Mouse (Mus musculus): ENCODE results near the gene Kif13a. TPM values are rescaled to one million over a fixed set of nuclear protein-coding genes. Genes with fewer than 3 reads are reported as not detected.

The Kif13a gene
- polyA plus RNA-seq, 1 experiment, result 52.3 TPM

DNA sequence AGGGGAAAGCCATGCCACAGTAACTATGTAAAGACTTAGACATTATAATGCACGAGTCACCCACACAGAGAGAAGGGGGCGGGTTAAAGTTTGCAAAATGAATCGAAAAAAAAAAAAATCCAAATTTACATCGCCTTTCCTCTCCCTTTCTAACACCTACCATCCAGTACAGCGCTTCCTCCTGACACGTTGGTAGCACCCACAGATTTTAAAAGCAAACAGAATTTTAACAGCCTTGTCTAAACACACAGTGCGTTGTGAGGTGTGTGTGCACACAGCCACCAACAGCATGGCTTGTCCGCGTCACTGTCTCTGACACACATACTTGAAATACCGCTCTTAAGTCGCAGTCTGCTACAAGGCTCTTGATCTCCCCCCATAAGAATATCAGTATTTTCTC lies 94.3 kb downstream of the Kif13a start:
- Histone ChIP-seq H3K4me3 (replicated peaks; ENCODE audit: extremely low read depth, low read depth, low read length) (no peak overlapping the region), H3K4me1 (ENCODE audit: control insufficient read depth, insufficient read depth, low read length) (no peaks in the 10 kb centered on the region)
- WGBS, result 81% methylated on average over 11 of the region's 11 CpGs
- no peak for TF ChIP-seq POLR2A (IDR thresholded peaks at IDR 0.05; ENCODE audit: borderline replicate concordance, extremely low read depth, low read depth, low read length)
- DNase-seq, result no peak

- WGBS, result 90% methylated on average over 10 of the region's 10 CpGs
- no peak for TF ChIP-seq CTCF (IDR thresholded peaks at IDR 0.05; ENCODE audit: insufficient read depth, low read length)
- Histone ChIP-seq H3K4me1 (ENCODE audit: control insufficient read depth, insufficient read depth, low read length) (no peaks in the 10 kb centered on the region), H3K4me3 (replicated peaks; ENCODE audit: extremely low read depth, low read depth, low read length) (no peak overlapping the region)
- DNase-seq, result no peak
These were observed 94.9 kb downstream of the Kif13a start for GRCm38 (mm10) chr13:46834805-46835204.

DNA sequence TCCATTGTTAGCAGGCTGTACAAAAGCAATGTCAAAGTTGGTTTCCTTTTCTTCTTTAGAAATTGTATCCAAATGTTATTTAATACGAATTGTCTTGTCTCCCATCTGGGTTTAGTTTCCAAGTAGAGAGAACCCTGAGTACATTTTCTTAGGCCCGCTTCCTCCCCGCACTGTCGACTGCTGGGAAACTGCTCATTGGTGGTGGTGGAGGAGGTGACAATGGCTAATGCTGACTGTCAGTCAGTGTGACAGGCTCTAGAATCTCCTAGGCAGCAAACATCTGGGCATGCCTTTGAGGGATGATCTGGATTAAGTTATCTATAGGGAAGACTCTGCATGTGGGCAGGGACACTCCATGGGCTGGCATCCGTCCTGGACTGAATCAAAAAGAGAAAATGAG lies 96.1 kb downstream of the Kif13a start:
- DNase-seq, result no peak
- TF ChIP-seq CTCF (IDR thresholded peaks at IDR 0.05; ENCODE audit: insufficient read depth, low read length) (no peak), POLR2A (IDR thresholded peaks at IDR 0.05; ENCODE audit: borderline replicate concordance, extremely low read depth, low read depth, low read length) (no peak)
- Histone ChIP-seq H3K4me3 (replicated peaks; ENCODE audit: extremely low read depth, low read depth, low read length) (no peak overlapping the region), H3K4me1 (ENCODE audit: control insufficient read depth, insufficient read depth, low read length) (no peaks in the 10 kb centered on the region)
- 76% methylated on average over 5 of the region's 5 CpGs for WGBS

GRCm38 (mm10) chr13:46832956-46833355 lies 96.7 kb downstream of the Kif13a start:
- DNase-seq, result no peak
- Histone ChIP-seq H3K4me3 (replicated peaks; ENCODE audit: extremely low read depth, low read depth, low read length) (no peak overlapping the region), H3K4me1 (ENCODE audit: control insufficient read depth, insufficient read depth, low read length) (no peaks in the 10 kb centered on the region)
- TF ChIP-seq POLR2A (IDR thresholded peaks at IDR 0.05; ENCODE audit: borderline replicate concordance, extremely low read depth, low read depth, low read length) (no peak), CTCF (IDR thresholded peaks at IDR 0.05; ENCODE audit: insufficient read depth, low read length) (peak; percentile 34)
- 79% methylated on average over 3 of the region's 3 CpGs for WGBS

DNA sequence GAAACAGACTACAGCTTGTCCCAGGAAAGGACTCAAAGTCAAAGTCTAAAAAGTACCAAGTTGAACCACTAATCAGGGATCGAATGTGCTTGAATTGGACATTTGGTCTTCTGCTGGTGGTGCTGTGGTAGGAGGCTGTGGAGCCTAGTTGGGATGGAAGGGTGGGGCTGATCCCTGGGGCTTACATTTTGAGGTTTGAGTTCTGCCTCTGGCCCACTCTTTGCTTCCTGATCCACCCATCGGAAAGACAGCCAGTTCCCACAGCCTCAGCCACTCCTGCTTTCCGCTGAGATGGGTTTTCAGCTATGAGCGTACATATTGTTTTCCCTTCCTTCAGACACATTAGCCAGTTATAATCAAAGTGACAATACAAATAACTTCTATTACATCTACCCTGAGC lies 106.4 kb downstream of the Kif13a start:
- TF ChIP-seq POLR2A (IDR thresholded peaks at IDR 0.05; ENCODE audit: borderline replicate concordance, extremely low read depth, low read depth, low read length) (no peak), CTCF (IDR thresholded peaks at IDR 0.05; ENCODE audit: insufficient read depth, low read length) (no peak)
- WGBS, result 96% methylated on average over 4 of the region's 4 CpGs
- no peak overlapping the region for H3K4me3 ChIP-seq (replicated peaks; ENCODE audit: extremely low read depth, low read depth, low read length)
- no peaks in the 10 kb centered on the region for H3K4me1 ChIP-seq (ENCODE audit: control insufficient read depth, insufficient read depth, low read length)
- no peak for DNase-seq

DNA sequence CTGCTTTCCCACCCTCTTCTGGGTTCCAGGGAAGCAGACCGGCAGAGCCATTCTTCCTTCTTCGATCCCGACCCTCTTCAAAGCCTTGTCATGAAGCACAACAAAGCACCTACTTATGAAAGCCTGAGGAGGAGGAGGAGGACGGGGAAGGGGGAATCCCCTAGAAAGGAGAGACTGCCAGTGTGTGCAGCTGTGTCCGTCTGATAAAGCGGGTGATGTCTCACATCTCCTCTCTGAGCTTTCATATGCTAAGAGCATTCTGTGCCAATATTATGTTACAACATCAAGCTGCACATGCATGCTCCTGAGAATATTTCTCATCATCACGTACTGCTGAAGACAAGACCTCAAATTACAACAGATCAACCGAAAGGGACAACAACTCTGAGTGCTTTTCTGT lies 107.5 kb downstream of the Kif13a start:
- 72% methylated on average over 8 of the region's 8 CpGs for WGBS
- TF ChIP-seq POLR2A (IDR thresholded peaks at IDR 0.05; ENCODE audit: borderline replicate concordance, extremely low read depth, low read depth, low read length) (no peak), CTCF (IDR thresholded peaks at IDR 0.05; ENCODE audit: insufficient read depth, low read length) (no peak)
- Histone ChIP-seq H3K4me3 (replicated peaks; ENCODE audit: extremely low read depth, low read depth, low read length) (no peak overlapping the region), H3K4me1 (ENCODE audit: control insufficient read depth, insufficient read depth, low read length) (no peaks in the 10 kb centered on the region)
- DNase-seq, result no peak

DNA sequence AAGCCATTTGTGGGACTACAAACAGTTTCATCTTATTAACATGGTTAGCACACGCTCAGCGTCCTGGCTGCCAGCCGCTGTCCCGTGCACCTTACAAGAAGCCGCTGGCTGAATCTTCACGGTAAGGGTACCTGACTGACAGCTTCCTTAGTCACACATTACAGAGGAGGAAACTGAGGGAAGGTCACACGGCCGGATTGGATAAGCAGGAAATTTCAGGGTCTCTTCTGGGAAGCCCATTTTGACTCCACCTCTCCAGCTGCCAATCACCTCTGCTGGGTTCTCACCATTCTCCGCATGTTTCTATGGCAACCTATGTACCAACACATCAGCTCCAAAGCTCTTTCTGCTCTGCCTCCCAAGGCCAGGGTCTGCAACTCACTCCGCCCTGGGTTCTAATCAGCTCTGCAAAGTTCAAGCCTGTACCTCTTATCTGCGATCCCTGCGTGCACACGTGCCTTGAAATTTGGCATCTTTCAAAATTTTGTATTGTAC lies 109.9 kb downstream of the Kif13a start:
- Histone ChIP-seq H3K4me3 (replicated peaks; ENCODE audit: extremely low read depth, low read depth, low read length) (no peak overlapping the region), H3K4me1 (ENCODE audit: control insufficient read depth, insufficient read depth, low read length) (no peaks in the 10 kb centered on the region)
- TF ChIP-seq CTCF (IDR thresholded peaks at IDR 0.05; ENCODE audit: insufficient read depth, low read length), result no peak
- TF ChIP-seq POLR2A (IDR thresholded peaks at IDR 0.05; ENCODE audit: borderline replicate concordance, extremely low read depth, low read depth, low read length), result no peak
- 85% methylated on average over 13 of the region's 13 CpGs for WGBS
- no peak for DNase-seq

- no peak for DNase-seq
- no peak overlapping the region for H3K4me3 ChIP-seq (replicated peaks; ENCODE audit: extremely low read depth, low read depth, low read length)
- H3K4me1 ChIP-seq (ENCODE audit: control insufficient read depth, insufficient read depth, low read length), result no peaks in the 10 kb centered on the region
- 80% methylated on average over 8 of the region's 8 CpGs for WGBS
- no peak for TF ChIP-seq CTCF (IDR thresholded peaks at IDR 0.05; ENCODE audit: insufficient read depth, low read length)
- no peak for TF ChIP-seq POLR2A (IDR thresholded peaks at IDR 0.05; ENCODE audit: borderline replicate concordance, extremely low read depth, low read depth, low read length)
These were observed 110.4 kb downstream of the Kif13a start for GRCm38 (mm10) chr13:46819202-46819728.

DNA sequence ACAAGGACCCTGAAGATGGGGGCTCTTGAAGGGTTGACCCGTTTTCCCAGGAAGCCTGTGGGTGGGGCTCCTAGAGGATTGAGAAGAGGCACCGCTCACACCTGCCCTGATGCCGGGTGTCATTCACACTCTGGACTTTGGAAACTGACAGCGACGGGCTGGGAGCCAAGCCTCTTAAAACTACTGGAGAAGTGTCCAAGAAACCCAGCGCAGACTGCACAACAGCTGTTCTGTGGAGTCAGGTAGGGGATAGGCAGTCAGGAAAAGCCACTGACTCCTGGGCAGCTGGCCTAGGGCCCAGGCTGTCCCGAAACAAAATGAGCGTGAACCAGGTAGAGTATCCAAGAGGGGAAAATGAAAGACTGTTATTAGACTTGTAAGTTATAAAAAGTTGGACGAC lies 111.3 kb downstream of the Kif13a start:
- TF ChIP-seq POLR2A (IDR thresholded peaks at IDR 0.05; ENCODE audit: borderline replicate concordance, extremely low read depth, low read depth, low read length) (no peak), CTCF (IDR thresholded peaks at IDR 0.05; ENCODE audit: insufficient read depth, low read length) (no peak)
- DNase-seq, result no peak
- WGBS, result 52% methylated on average over 9 of the region's 9 CpGs
- no peaks in the 10 kb centered on the region for H3K4me1 ChIP-seq (ENCODE audit: control insufficient read depth, insufficient read depth, low read length)
- H3K4me3 ChIP-seq (replicated peaks; ENCODE audit: extremely low read depth, low read depth, low read length), result no peak overlapping the region

- no peaks in the 10 kb centered on the region for H3K4me1 ChIP-seq (ENCODE audit: control insufficient read depth, insufficient read depth, low read length)
- no peak for TF ChIP-seq POLR2A (IDR thresholded peaks at IDR 0.05; ENCODE audit: borderline replicate concordance, extremely low read depth, low read depth, low read length)
- H3K4me3 ChIP-seq (replicated peaks; ENCODE audit: extremely low read depth, low read depth, low read length), result no peak overlapping the region
- DNase-seq, result no peak
- WGBS, result 58% methylated on average over 15 of the region's 15 CpGs
These were observed 117.0 kb downstream of the Kif13a start for GRCm38 (mm10) chr13:46812648-46813184.

Measured in lung, adult 2 months (tissue).